Mouse (Mus musculus): ENCODE results near the gene Sept9. TPM values are rescaled to one million over a fixed set of nuclear protein-coding genes. Genes with fewer than 3 reads are reported as not detected.

Gene Sept9
- polyA plus RNA-seq, 1 experiment = 34.6 TPM

DNA sequence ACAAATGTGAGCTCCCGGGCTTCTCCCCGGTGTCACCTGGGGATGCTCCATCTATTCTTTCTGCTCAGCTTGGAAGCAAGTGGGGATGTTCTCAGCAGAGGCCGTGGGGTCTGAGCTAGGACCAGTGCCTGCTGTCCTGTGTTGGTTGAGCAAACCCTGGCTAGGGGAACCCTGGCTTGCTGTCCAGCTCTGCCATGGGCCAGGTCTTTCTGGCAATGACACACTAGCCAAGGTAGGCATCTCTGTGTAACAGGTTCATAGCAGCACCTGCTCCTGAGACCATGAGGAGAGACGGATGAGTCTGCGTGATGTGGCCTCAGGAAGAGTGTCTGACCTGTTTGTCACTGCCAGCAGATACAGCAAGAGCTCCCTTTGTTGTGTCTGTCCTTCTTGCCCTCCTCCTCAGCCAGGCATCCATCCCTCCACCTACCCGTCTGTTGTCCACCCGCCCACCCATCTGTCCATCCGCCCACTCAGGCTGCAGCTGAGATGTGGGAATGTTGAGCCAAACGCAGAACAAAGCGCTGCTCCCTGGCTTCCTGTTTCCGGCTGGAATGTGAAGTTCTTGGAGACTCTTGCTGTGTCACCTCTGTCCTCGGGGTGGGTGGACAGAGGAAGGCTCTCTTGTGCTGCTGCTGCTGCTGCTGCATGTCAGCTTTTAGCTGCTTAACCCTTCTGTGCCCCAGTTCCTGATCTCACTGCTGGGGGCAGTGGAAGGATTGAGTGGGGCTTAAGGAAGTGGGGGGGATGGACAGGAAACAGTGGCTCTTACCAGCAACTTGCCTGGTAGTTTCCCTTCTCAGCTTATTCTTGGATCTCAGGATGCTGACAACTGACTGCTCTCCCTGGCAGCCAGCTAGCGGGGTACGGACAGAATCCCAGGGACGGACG lies 117.2 kb downstream of the Sept9 start:
- no peak overlapping the region for H3K4me3 ChIP-seq (ENCODE audit: insufficient read depth, low read length)
- H3K4me1 ChIP-seq (ENCODE audit: control insufficient read depth, insufficient read depth, low read length) = peaks cover 15% of the 10 kb centered on the region
- TF ChIP-seq POLR2A (IDR thresholded peaks at IDR 0.05; ENCODE audit: extremely low read depth, insufficient read depth, low read length) (no peak), CTCF (IDR thresholded peaks at IDR 0.05; ENCODE audit: extremely low read depth, insufficient read depth, low read length) (no peak)
- peak overlapping the region; percentile 52; the same call in 1 of the 2 replicates for H3K27ac ChIP-seq (ENCODE audit: insufficient read depth, low read length)

GRCm38 (mm10) chr11:117317429-117318101 lies 118.1 kb downstream of the Sept9 start:
- TF ChIP-seq CTCF (IDR thresholded peaks at IDR 0.05; ENCODE audit: extremely low read depth, insufficient read depth, low read length) (no peak), POLR2A (IDR thresholded peaks at IDR 0.05; ENCODE audit: extremely low read depth, insufficient read depth, low read length) (no peak)
- H3K27ac ChIP-seq (ENCODE audit: insufficient read depth, low read length) = peak overlapping the region; percentile 52
- H3K4me1 ChIP-seq (ENCODE audit: control insufficient read depth, insufficient read depth, low read length) = peaks cover 18% of the 10 kb centered on the region
- no peak overlapping the region for H3K4me3 ChIP-seq (ENCODE audit: insufficient read depth, low read length)

GRCm38 (mm10) chr11:117318202-117318601 lies 118.7 kb downstream of the Sept9 start:
- Histone ChIP-seq H3K4me1 (ENCODE audit: control insufficient read depth, insufficient read depth, low read length) (peaks cover 18% of the 10 kb centered on the region), H3K27ac (ENCODE audit: insufficient read depth, low read length) (0 out of 2 replicates have a peak overlapping the region, but pooled peaks have one; percentile 52), H3K4me3 (ENCODE audit: insufficient read depth, low read length) (no peak overlapping the region)
- TF ChIP-seq POLR2A (IDR thresholded peaks at IDR 0.05; ENCODE audit: extremely low read depth, insufficient read depth, low read length) = no peak
- no peak for TF ChIP-seq CTCF (IDR thresholded peaks at IDR 0.05; ENCODE audit: extremely low read depth, insufficient read depth, low read length)

- Histone ChIP-seq H3K27ac (ENCODE audit: insufficient read depth, low read length) (no peak overlapping the region), H3K4me1 (ENCODE audit: control insufficient read depth, insufficient read depth, low read length) (peaks cover 18% of the 10 kb centered on the region), H3K4me3 (ENCODE audit: insufficient read depth, low read length) (no peak overlapping the region)
- no peak for TF ChIP-seq CTCF (IDR thresholded peaks at IDR 0.05; ENCODE audit: extremely low read depth, insufficient read depth, low read length)
- no peak for TF ChIP-seq POLR2A (IDR thresholded peaks at IDR 0.05; ENCODE audit: extremely low read depth, insufficient read depth, low read length)
Measured at GRCm38 (mm10) chr11:117318731-117319542, 119.5 kb downstream of the Sept9 start.

DNA sequence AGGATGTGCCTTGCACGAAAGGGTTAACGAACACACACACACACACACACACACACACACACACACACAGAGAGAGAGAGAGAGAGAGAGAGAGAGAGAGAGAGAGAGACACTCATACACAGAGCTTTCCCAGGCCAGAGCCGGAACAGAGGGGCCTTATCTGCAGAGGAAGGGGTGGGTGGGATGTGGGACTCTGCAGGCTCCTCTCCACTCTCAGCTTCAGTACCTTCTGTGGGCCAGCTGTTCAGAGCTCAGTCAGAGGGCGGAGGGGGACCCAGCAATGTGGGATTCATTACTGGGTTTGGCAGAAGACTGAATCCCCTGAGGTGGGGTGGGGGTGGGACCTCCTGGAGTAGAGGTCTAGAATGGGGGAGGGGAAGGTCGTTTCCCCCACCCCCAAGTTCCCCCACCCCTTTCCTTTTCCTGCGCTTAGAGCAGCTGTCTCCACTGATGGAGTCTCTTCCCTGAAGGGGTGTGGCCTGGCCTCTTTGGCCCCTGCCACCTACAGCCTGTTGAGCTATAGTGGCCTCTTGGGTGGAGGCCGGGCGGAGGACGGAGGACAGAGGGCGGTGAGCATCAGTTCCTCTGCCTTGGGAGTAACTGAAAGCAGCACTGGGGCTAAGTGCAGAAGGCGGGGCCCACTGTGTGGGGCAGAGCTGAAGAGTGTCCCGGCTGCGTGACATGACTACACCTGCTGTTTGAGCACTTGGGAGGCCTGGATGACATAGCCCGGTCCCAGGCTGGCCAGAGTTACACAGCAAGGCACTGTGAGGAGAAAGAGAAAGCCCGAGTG lies 120.3 kb downstream of the Sept9 start:
- H3K27ac ChIP-seq (ENCODE audit: insufficient read depth, low read length) = no peak overlapping the region
- H3K4me1 ChIP-seq (ENCODE audit: control insufficient read depth, insufficient read depth, low read length) = peaks cover 18% of the 10 kb centered on the region
- TF ChIP-seq POLR2A (IDR thresholded peaks at IDR 0.05; ENCODE audit: extremely low read depth, insufficient read depth, low read length) = no peak
- TF ChIP-seq CTCF (IDR thresholded peaks at IDR 0.05; ENCODE audit: extremely low read depth, insufficient read depth, low read length) = no peak
- no peak overlapping the region for H3K4me3 ChIP-seq (ENCODE audit: insufficient read depth, low read length)

GRCm38 (mm10) chr11:117320482-117320881 lies 121.0 kb downstream of the Sept9 start:
- Histone ChIP-seq H3K27ac (ENCODE audit: insufficient read depth, low read length) (no peak overlapping the region), H3K4me3 (ENCODE audit: insufficient read depth, low read length) (no peak overlapping the region), H3K4me1 (ENCODE audit: control insufficient read depth, insufficient read depth, low read length) (peaks cover 18% of the 10 kb centered on the region)
- TF ChIP-seq POLR2A (IDR thresholded peaks at IDR 0.05; ENCODE audit: extremely low read depth, insufficient read depth, low read length) (no peak), CTCF (IDR thresholded peaks at IDR 0.05; ENCODE audit: extremely low read depth, insufficient read depth, low read length) (no peak)

DNA sequence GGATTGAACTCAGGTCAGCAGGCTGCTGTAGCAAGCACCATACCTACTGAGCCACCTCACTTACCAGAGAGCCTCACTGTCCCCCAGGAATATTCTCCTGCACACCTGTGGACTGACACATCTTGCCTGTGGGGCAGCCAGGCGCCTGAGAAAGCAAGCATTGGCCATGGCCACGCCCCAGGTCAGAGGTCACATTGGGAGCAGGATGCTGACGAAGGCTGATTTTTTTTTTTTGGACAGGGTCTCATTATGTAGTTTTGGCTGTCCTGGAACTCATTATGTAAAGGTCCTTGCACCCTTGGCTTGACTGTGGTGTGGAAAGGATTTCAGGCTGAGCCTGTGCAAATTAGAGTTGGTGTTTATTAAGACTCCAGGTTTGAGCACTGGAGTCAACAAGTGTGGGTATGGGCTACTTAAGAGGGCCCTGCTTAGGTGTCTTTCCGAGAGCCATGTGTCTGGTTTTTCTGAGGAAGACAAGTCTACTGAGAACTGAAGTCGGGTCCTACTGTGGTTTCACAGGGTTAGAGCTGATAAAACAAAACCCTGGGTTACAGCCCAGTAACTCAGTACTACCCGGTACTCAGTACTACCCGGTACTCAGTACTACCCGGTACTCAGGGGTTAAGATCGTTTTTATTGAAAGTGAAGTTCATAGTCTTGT lies 122.0 kb downstream of the Sept9 start:
- H3K27ac ChIP-seq (ENCODE audit: insufficient read depth, low read length) = no peak overlapping the region
- no peak for TF ChIP-seq POLR2A (IDR thresholded peaks at IDR 0.05; ENCODE audit: extremely low read depth, insufficient read depth, low read length)
- H3K4me3 ChIP-seq (ENCODE audit: insufficient read depth, low read length) = no peak overlapping the region
- peaks cover 17% of the 10 kb centered on the region for H3K4me1 ChIP-seq (ENCODE audit: control insufficient read depth, insufficient read depth, low read length)

GRCm38 (mm10) chr11:117322311-117322710 lies 122.8 kb downstream of the Sept9 start:
- Histone ChIP-seq H3K27ac (ENCODE audit: insufficient read depth, low read length) (no peak overlapping the region), H3K4me1 (ENCODE audit: control insufficient read depth, insufficient read depth, low read length) (peaks cover 16% of the 10 kb centered on the region), H3K4me3 (ENCODE audit: insufficient read depth, low read length) (no peak overlapping the region)
- TF ChIP-seq POLR2A (IDR thresholded peaks at IDR 0.05; ENCODE audit: extremely low read depth, insufficient read depth, low read length) (no peak), CTCF (IDR thresholded peaks at IDR 0.05; ENCODE audit: extremely low read depth, insufficient read depth, low read length) (no peak)

Measured in cortical plate, adult 2 months (tissue).